Mouse (Mus musculus): ENCODE data around the gene Ifi27. TPM values are rescaled to one million over a fixed set of nuclear protein-coding genes. Genes with fewer than 3 reads are reported as not detected.
A peak's percentile ranks its signal among the peaks of the same experiment; 100 is the strongest.
"Not testable (repeated sequence)": the region's sequence is repeated elsewhere in the genome, so short reads cannot be mapped to it uniquely, and the experiment has no call there.

Ifi27 gene
- polyA plus RNA-seq, 1 experiment from 2014 or later: 34.7 TPM

GRCm38 (mm10) chr12:103433430-103433829, 581 bp upstream of the Ifi27 start:
- no peaks in the 10 kb centered on the region for H3K36me3 ChIP-seq (ENCODE audit: control insufficient read depth, insufficient read depth, low read length)
- no peak for ATAC-seq (ENCODE audit: insufficient number of reproducible peaks, insufficient read depth, low FRiP score, low read depth)
- 0 out of 4 replicates have a peak overlapping the region, but pooled peaks of 1 of the 2 experiments have one; percentile 15 for H3K27ac ChIP-seq (replicated peaks in 1 of 2; ENCODE audit: control insufficient read depth in 1 of 2, insufficient read depth in 1 of 2, low read depth in 2 of 2, low read length in 2 of 2)
- H3K27me3 ChIP-seq (ENCODE audit: control insufficient read depth, insufficient read depth, low read length): no peaks in the 10 kb centered on the region
- H3K9me3 ChIP-seq (ENCODE audit: control insufficient read depth, low read length): no peaks in the 10 kb centered on the region
- H3K4me2 ChIP-seq (ENCODE audit: low read length): no peak overlapping the region
- H3K4me3 ChIP-seq (ENCODE audit: control insufficient read depth in 1 of 2, insufficient read depth in 1 of 2, low read depth in 1 of 2, low read length in 2 of 2): no peak overlapping the region
- 62% methylated on average over 2 of the region's 2 CpGs for WGBS
- H3K9ac ChIP-seq (ENCODE audit: low read length): no peak overlapping the region
- no peaks in the 10 kb centered on the region for H3K4me1 ChIP-seq (ENCODE audit: control insufficient read depth in 2 of 2, insufficient read depth in 2 of 2, low read length in 2 of 2)

GRCm38 (mm10) chr12:103434861-103435260, 850 bp downstream of the Ifi27 start:
- Histone ChIP-seq H3K36me3 (ENCODE audit: control insufficient read depth, insufficient read depth, low read length) (no peaks in the 10 kb centered on the region), H3K9me3 (ENCODE audit: control insufficient read depth, low read length) (no peaks in the 10 kb centered on the region), H3K27me3 (ENCODE audit: control insufficient read depth, insufficient read depth, low read length) (no peaks in the 10 kb centered on the region), H3K4me2 (ENCODE audit: low read length) (peak overlapping the region; percentile 51), H3K9ac (ENCODE audit: low read length) (no peak overlapping the region), H3K4me3 (ENCODE audit: control insufficient read depth in 1 of 2, insufficient read depth in 1 of 2, low read depth in 1 of 2, low read length in 2 of 2) (peak overlapping the region in 1 of 2 experiments; percentile 22; a peak in 1 of 4 replicates), H3K27ac (replicated peaks in 1 of 2; ENCODE audit: control insufficient read depth in 1 of 2, insufficient read depth in 1 of 2, low read depth in 2 of 2, low read length in 2 of 2) (peak overlapping the region; percentile 15 to 72; a peak in 1 of 4 replicates), H3K4me1 (ENCODE audit: control insufficient read depth in 2 of 2, insufficient read depth in 2 of 2, low read length in 2 of 2) (no peaks in the 10 kb centered on the region)
- no peak for ATAC-seq (ENCODE audit: insufficient number of reproducible peaks, insufficient read depth, low FRiP score, low read depth)

DNA sequence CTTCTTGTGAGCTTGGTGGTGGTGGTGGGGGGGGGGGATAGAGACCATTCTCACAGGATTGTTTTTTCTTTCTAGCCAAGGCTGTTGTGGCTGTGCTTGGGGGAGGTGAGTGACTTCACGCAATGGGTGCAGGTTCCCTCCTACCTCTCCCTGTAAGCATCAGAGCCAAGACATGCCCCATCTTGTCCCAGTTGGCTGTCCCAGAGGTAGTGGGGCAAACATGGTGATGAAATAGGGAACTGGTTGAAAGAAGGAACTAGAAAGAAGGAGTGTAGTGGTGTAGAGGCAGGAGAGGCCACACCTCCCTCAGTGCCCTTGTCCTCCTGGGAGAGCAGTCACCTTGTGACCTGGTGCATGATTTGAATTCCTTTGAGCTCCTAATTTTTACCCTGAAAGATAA, 3.6 kb downstream of the Ifi27 start:
- no peak overlapping the region for H3K9ac ChIP-seq (ENCODE audit: low read length)

DNA sequence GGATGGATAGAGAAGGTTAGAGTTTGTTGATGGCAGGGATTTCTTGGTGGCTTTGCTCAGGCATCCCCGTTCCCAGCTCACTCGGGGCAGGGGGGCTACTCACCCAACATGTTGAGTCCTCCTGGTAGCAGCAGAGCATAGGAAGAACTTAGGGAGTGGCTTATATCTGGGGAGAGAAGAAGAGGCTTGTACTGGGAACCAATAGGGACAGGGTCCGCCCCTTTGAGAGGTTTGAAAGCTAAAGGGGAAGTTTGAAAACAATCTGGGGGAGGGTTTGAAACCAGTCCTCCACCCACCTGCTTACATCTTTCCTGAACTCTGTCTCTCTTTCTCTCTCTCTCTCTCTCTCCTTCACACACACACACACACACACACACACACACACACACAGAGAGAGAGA, 9.5 kb downstream of the Ifi27 start, which contains the start of gene Ifi27l2a:
Gene Ifi27l2a (minus strand): TSS at position 157 of the 400 bp plus-strand sequence.
- WGBS: 45% methylated on average over 3 of the region's 3 CpGs
- Histone ChIP-seq H3K4me3 (ENCODE audit: control insufficient read depth in 1 of 2, insufficient read depth in 1 of 2, low read depth in 1 of 2, low read length in 2 of 2) (no peak within 1 kb of the TSS), H3K4me1 (ENCODE audit: control insufficient read depth in 2 of 2, insufficient read depth in 2 of 2, low read length in 2 of 2) (no peaks in the 10 kb centered on the region), H3K9ac (ENCODE audit: low read length) (no peak within 1 kb of the TSS), H3K27me3 (ENCODE audit: control insufficient read depth, insufficient read depth, low read length) (no peaks in the 10 kb centered on the region), H3K36me3 (ENCODE audit: control insufficient read depth, insufficient read depth, low read length) (no peaks in the 10 kb centered on the region), H3K27ac (replicated peaks in 1 of 2; ENCODE audit: control insufficient read depth in 1 of 2, insufficient read depth in 1 of 2, low read depth in 2 of 2, low read length in 2 of 2) (no peak within 1 kb of the TSS), H3K4me2 (ENCODE audit: low read length) (no peak within 1 kb of the TSS), H3K9me3 (ENCODE audit: control insufficient read depth, low read length) (no peaks in the 10 kb centered on the region)
- no peak for ATAC-seq (ENCODE audit: insufficient number of reproducible peaks, insufficient read depth, low FRiP score, low read depth)

More for the DNA sequence above, 3.6 kb downstream of the Ifi27 start:
- Histone ChIP-seq H3K4me1 (ENCODE audit: control insufficient read depth in 2 of 2, insufficient read depth in 2 of 2, low read length in 2 of 2) (no peaks in the 10 kb centered on the region), H3K9me3 (ENCODE audit: control insufficient read depth, low read length) (no peaks in the 10 kb centered on the region), H3K4me3 (ENCODE audit: control insufficient read depth in 1 of 2, insufficient read depth in 1 of 2, low read depth in 1 of 2, low read length in 2 of 2) (no peak overlapping the region), H3K4me2 (ENCODE audit: low read length) (no peak overlapping the region), H3K36me3 (ENCODE audit: control insufficient read depth, insufficient read depth, low read length) (no peaks in the 10 kb centered on the region), H3K27ac (replicated peaks in 1 of 2; ENCODE audit: control insufficient read depth in 1 of 2, insufficient read depth in 1 of 2, low read depth in 2 of 2, low read length in 2 of 2) (no peak overlapping the region), H3K27me3 (ENCODE audit: control insufficient read depth, insufficient read depth, low read length) (no peaks in the 10 kb centered on the region)
- WGBS: 88% methylated on average over 1 of the region's 1 CpGs
- ATAC-seq (ENCODE audit: insufficient number of reproducible peaks, insufficient read depth, low FRiP score, low read depth): no peak

GRCm38 (mm10) chr12:103444261-103444660, 10.2 kb downstream of the Ifi27 start:
- H3K27ac ChIP-seq (replicated peaks in 1 of 2; ENCODE audit: control insufficient read depth in 1 of 2, insufficient read depth in 1 of 2, low read depth in 2 of 2, low read length in 2 of 2); H3K9me3 ChIP-seq (ENCODE audit: control insufficient read depth, low read length); H3K4me3 ChIP-seq (ENCODE audit: control insufficient read depth in 1 of 2, insufficient read depth in 1 of 2, low read depth in 1 of 2, low read length in 2 of 2); H3K9ac ChIP-seq (ENCODE audit: low read length); H3K4me2 ChIP-seq (ENCODE audit: low read length); H3K27me3 ChIP-seq (ENCODE audit: control insufficient read depth, insufficient read depth, low read length); H3K4me1 ChIP-seq (ENCODE audit: control insufficient read depth in 2 of 2, insufficient read depth in 2 of 2, low read length in 2 of 2); H3K36me3 ChIP-seq (ENCODE audit: control insufficient read depth, insufficient read depth, low read length); ATAC-seq (ENCODE audit: insufficient number of reproducible peaks, insufficient read depth, low FRiP score, low read depth): not testable (repeated sequence)
- 31% methylated on average over 6 of the region's 7 CpGs for WGBS

DNA sequence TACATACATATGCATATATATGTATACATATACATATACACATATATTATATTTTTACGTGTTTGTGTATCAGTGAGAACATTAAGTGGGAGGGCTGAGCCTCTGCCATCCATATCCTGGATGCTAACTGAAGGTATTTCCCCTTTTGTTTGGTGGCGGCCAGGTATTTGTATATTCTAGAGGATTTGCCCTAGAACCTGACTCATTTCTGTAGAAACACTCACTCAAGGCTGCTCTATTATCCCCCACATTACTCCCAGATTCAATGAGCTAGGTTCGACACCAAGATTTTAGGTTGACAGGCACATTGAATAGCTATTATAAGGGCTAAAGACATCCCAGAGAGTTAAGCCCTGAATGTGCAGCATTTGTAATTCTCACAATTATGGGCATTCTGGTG, 11.0 kb downstream of the Ifi27 start:
- no peak for ATAC-seq (ENCODE audit: insufficient number of reproducible peaks, insufficient read depth, low FRiP score, low read depth)
- Histone ChIP-seq H3K4me2 (ENCODE audit: low read length) (no peak overlapping the region), H3K9me3 (ENCODE audit: control insufficient read depth, low read length) (no peaks in the 10 kb centered on the region), H3K36me3 (ENCODE audit: control insufficient read depth, insufficient read depth, low read length) (no peaks in the 10 kb centered on the region), H3K4me1 (ENCODE audit: control insufficient read depth in 2 of 2, insufficient read depth in 2 of 2, low read length in 2 of 2) (no peaks in the 10 kb centered on the region), H3K27me3 (ENCODE audit: control insufficient read depth, insufficient read depth, low read length) (no peaks in the 10 kb centered on the region), H3K27ac (replicated peaks in 1 of 2; ENCODE audit: control insufficient read depth in 1 of 2, insufficient read depth in 1 of 2, low read depth in 2 of 2, low read length in 2 of 2) (no peak overlapping the region), H3K9ac (ENCODE audit: low read length) (no peak overlapping the region), H3K4me3 (ENCODE audit: control insufficient read depth in 1 of 2, insufficient read depth in 1 of 2, low read depth in 1 of 2, low read length in 2 of 2) (no peak overlapping the region)
- WGBS: 80% methylated on average over 3 of the region's 3 CpGs

DNA sequence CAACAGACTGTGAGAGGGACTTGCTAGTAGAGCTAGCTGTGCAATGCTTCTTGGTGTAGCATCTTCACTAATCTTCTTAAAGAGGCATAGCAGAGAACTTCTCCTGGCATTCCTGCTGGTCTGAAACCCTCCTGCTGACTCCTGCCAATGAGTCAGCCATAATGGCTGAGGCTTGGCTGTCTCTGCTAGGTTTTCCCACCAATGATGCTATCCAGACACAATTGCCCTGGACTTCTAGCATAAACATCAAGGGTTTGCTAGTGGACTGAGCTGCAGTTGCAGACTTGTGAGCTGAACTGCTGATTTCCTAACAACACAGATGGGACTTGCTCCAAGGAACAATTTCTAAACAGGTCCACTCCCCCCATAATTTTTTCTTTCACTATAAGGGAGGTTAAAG, 19.4 kb downstream of the Ifi27 start:
- ATAC-seq (ENCODE audit: insufficient number of reproducible peaks, insufficient read depth, low FRiP score, low read depth): no peak
- Histone ChIP-seq H3K4me3 (ENCODE audit: control insufficient read depth in 1 of 2, insufficient read depth in 1 of 2, low read depth in 1 of 2, low read length in 2 of 2) (no peak overlapping the region), H3K27me3 (ENCODE audit: control insufficient read depth, insufficient read depth, low read length) (no peaks in the 10 kb centered on the region), H3K9ac (ENCODE audit: low read length) (no peak overlapping the region), H3K4me2 (ENCODE audit: low read length) (no peak overlapping the region), H3K9me3 (ENCODE audit: control insufficient read depth, low read length) (no peaks in the 10 kb centered on the region), H3K36me3 (ENCODE audit: control insufficient read depth, insufficient read depth, low read length) (no peaks in the 10 kb centered on the region), H3K4me1 (ENCODE audit: control insufficient read depth in 2 of 2, insufficient read depth in 2 of 2, low read length in 2 of 2) (no peaks in the 10 kb centered on the region), H3K27ac (replicated peaks in 1 of 2; ENCODE audit: control insufficient read depth in 1 of 2, insufficient read depth in 1 of 2, low read depth in 2 of 2, low read length in 2 of 2) (no peak overlapping the region)

- H3K9me3 ChIP-seq (ENCODE audit: control insufficient read depth, low read length); H3K4me2 ChIP-seq (ENCODE audit: low read length); H3K4me1 ChIP-seq (ENCODE audit: control insufficient read depth in 2 of 2, insufficient read depth in 2 of 2, low read length in 2 of 2); ATAC-seq (ENCODE audit: insufficient number of reproducible peaks, insufficient read depth, low FRiP score, low read depth); H3K36me3 ChIP-seq (ENCODE audit: control insufficient read depth, insufficient read depth, low read length); H3K27me3 ChIP-seq (ENCODE audit: control insufficient read depth, insufficient read depth, low read length); H3K9ac ChIP-seq (ENCODE audit: low read length); H3K27ac ChIP-seq (replicated peaks in 1 of 2; ENCODE audit: control insufficient read depth in 1 of 2, insufficient read depth in 1 of 2, low read depth in 2 of 2, low read length in 2 of 2); H3K4me3 ChIP-seq (ENCODE audit: control insufficient read depth in 1 of 2, insufficient read depth in 1 of 2, low read depth in 1 of 2, low read length in 2 of 2): not testable (repeated sequence)
- no CpG with 5 or more reads among the region's 1 CpGs for WGBS
These were observed 22.7 kb downstream of the Ifi27 start for GRCm38 (mm10) chr12:103456727-103457126.

All from heart, embryonic 14.5 days (tissue).